Mouse (Mus musculus): ENCODE results near the gene A530032D15Rik. TPM values are rescaled to one million over a fixed set of nuclear protein-coding genes. Genes with fewer than 3 reads are reported as not detected.
"Not testable (repeated sequence)": the region's sequence is repeated elsewhere in the genome, so short reads cannot be mapped to it uniquely, and the experiment has no call there.

A530032D15Rik gene
- total RNA-seq (2017), result 13.9 to 23.3 TPM (median 21.6 TPM) in 3 replicates

- ATAC-seq (replicated peaks; ENCODE audit: insufficient number of reproducible peaks, low FRiP score, low TSS enrichment, poor library complexity, severe bottlenecking), result not testable (repeated sequence)
Measured at GRCm38 (mm10) chr1:85109753-85110152, at the start of gene A530032D15Rik. A530032D15Rik (minus strand) TSS chr1:85109853.

- ATAC-seq (replicated peaks; ENCODE audit: insufficient number of reproducible peaks, low FRiP score, low TSS enrichment, poor library complexity, severe bottlenecking), result not testable (repeated sequence)
Measured at GRCm38 (mm10) chr1:85155151-85155550, 45.5 kb upstream of the A530032D15Rik start.

GRCm38 (mm10) chr1:85133671-85134070, 24.0 kb upstream of the A530032D15Rik start:
- ATAC-seq (replicated peaks; ENCODE audit: insufficient number of reproducible peaks, low FRiP score, low TSS enrichment, poor library complexity, severe bottlenecking), result not testable (repeated sequence)

GRCm38 (mm10) chr1:85121841-85122240, 12.2 kb upstream of the A530032D15Rik start:
- ATAC-seq (replicated peaks; ENCODE audit: insufficient number of reproducible peaks, low FRiP score, low TSS enrichment, poor library complexity, severe bottlenecking), result not testable (repeated sequence)

GRCm38 (mm10) chr1:85118341-85118740, 8.7 kb upstream of the A530032D15Rik start:
- not testable (repeated sequence) for ATAC-seq (replicated peaks; ENCODE audit: insufficient number of reproducible peaks, low FRiP score, low TSS enrichment, poor library complexity, severe bottlenecking)

GRCm38 (mm10) chr1:85117537-85117936, 7.9 kb upstream of the A530032D15Rik start:
- not testable (repeated sequence) for ATAC-seq (replicated peaks; ENCODE audit: insufficient number of reproducible peaks, low FRiP score, low TSS enrichment, poor library complexity, severe bottlenecking)

GRCm38 (mm10) chr1:85114666-85115402, 5.2 kb upstream of the A530032D15Rik start:
- ATAC-seq (replicated peaks; ENCODE audit: insufficient number of reproducible peaks, low FRiP score, low TSS enrichment, poor library complexity, severe bottlenecking), result not testable (repeated sequence)

- not testable (repeated sequence) for ATAC-seq (replicated peaks; ENCODE audit: insufficient number of reproducible peaks, low FRiP score, low TSS enrichment, poor library complexity, severe bottlenecking)
Measured at GRCm38 (mm10) chr1:85114078-85114477, 4.4 kb upstream of the A530032D15Rik start.

GRCm38 (mm10) chr1:85112889-85113288, 3.2 kb upstream of the A530032D15Rik start:
- not testable (repeated sequence) for ATAC-seq (replicated peaks; ENCODE audit: insufficient number of reproducible peaks, low FRiP score, low TSS enrichment, poor library complexity, severe bottlenecking)

GRCm38 (mm10) chr1:85112266-85112665, 2.6 kb upstream of the A530032D15Rik start:
- not testable (repeated sequence) for ATAC-seq (replicated peaks; ENCODE audit: insufficient number of reproducible peaks, low FRiP score, low TSS enrichment, poor library complexity, severe bottlenecking)

GRCm38 (mm10) chr1:85111572-85111971, 1.9 kb upstream of the A530032D15Rik start:
- ATAC-seq (replicated peaks; ENCODE audit: insufficient number of reproducible peaks, low FRiP score, low TSS enrichment, poor library complexity, severe bottlenecking), result not testable (repeated sequence)

GRCm38 (mm10) chr1:85110876-85111275, 1.2 kb upstream of the A530032D15Rik start:
- ATAC-seq (replicated peaks; ENCODE audit: insufficient number of reproducible peaks, low FRiP score, low TSS enrichment, poor library complexity, severe bottlenecking), result not testable (repeated sequence)

- ATAC-seq (replicated peaks; ENCODE audit: insufficient number of reproducible peaks, low FRiP score, low TSS enrichment, poor library complexity, severe bottlenecking), result not testable (repeated sequence)
Measured at GRCm38 (mm10) chr1:85106013-85106412, 3.6 kb downstream of the A530032D15Rik start.

- ATAC-seq (replicated peaks; ENCODE audit: insufficient number of reproducible peaks, low FRiP score, low TSS enrichment, poor library complexity, severe bottlenecking), result not testable (repeated sequence)
Measured at GRCm38 (mm10) chr1:85105336-85105735, 4.3 kb downstream of the A530032D15Rik start.

GRCm38 (mm10) chr1:85101754-85102153, 7.9 kb downstream of the A530032D15Rik start:
- ATAC-seq (replicated peaks; ENCODE audit: insufficient number of reproducible peaks, low FRiP score, low TSS enrichment, poor library complexity, severe bottlenecking), result not testable (repeated sequence)

- ATAC-seq (replicated peaks; ENCODE audit: insufficient number of reproducible peaks, low FRiP score, low TSS enrichment, poor library complexity, severe bottlenecking), result not testable (repeated sequence)
Measured at GRCm38 (mm10) chr1:85099864-85100263, 9.8 kb downstream of the A530032D15Rik start, which contains the start of gene Gm10553. Gm10553 (plus strand) TSS chr1:85100164.

GRCm38 (mm10) chr1:85099081-85099480, 10.6 kb downstream of the A530032D15Rik start:
- not testable (repeated sequence) for ATAC-seq (replicated peaks; ENCODE audit: insufficient number of reproducible peaks, low FRiP score, low TSS enrichment, poor library complexity, severe bottlenecking)

- not testable (repeated sequence) for ATAC-seq (replicated peaks; ENCODE audit: insufficient number of reproducible peaks, low FRiP score, low TSS enrichment, poor library complexity, severe bottlenecking)
Measured at GRCm38 (mm10) chr1:85093011-85093572, 16.6 kb downstream of the A530032D15Rik start.

GRCm38 (mm10) chr1:85092169-85092568, 17.5 kb downstream of the A530032D15Rik start:
- ATAC-seq (replicated peaks; ENCODE audit: insufficient number of reproducible peaks, low FRiP score, low TSS enrichment, poor library complexity, severe bottlenecking), result not testable (repeated sequence)

GRCm38 (mm10) chr1:85086211-85086610, 23.4 kb downstream of the A530032D15Rik start:
- ATAC-seq (replicated peaks; ENCODE audit: insufficient number of reproducible peaks, low FRiP score, low TSS enrichment, poor library complexity, severe bottlenecking), result not testable (repeated sequence)

Measured in monocyte, adult 5-6 weeks (primary cell).